8 mouse cellular contexts compared by ENCODE assay signal in the genomic region with DNA sequence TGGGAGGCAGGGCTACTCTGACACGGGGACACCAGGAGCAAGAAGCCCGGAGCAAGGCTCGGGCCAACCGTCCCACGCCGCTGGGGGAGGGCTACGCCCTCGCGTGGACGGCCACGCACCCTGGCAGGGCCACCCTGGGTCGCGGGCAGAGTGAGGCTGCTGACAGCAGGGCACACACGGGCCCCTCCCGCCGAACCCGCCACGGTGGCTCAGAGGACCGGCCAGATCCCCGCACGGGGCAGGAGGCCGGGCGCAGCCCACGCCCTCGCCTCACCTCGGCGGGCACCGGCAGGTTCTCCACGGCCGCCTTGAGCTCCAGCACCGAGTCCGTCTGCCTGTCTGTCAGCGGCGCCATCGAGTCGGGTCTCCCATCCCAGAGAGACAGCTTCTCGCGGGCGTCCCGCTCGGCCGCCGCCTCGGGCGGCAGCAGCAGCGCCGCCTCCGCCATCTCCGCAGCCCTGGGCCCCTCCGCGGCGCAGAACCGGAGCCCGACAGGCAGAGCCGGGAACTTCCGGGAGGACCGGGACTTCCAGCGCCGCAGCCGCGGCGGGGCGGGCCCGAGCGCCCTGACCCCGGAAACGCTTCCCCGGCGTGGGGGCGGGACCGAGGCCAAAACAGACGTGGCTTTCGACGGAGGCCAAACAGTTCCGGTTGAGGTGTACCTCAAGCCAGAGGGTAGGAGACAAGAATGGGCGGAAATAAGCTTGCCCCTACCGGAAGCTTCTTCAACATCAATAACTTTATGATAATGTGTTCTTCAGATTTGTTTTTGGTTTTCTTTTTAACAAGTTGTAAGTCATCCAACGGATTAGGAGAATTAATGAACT. TPM values are rescaled to one million over a fixed set of nuclear protein-coding genes. Genes with fewer than 3 reads are reported as not detected.
DNase-seq lines count a peak whose midpoint lies in the region; ATAC-seq and TF ChIP-seq lines count a peak whose summit lies in the region.

A gene (minus strand): TSS at position 527 of the 827 bp plus-strand sequence.

- peak within 1 kb of the TSS; percentile 95 for H3K27ac ChIP-seq in gastrocnemius, adult 2 months
- H3K27ac ChIP-seq in hindbrain, postnatal 0 days = peak within 1 kb of the TSS; percentile 88
- H3K27ac ChIP-seq in left cerebral cortex, adult 2 months = peak within 1 kb of the TSS; percentile 91

- H3K27me3 ChIP-seq in hindbrain, postnatal 0 days (ENCODE audit: insufficient read depth, low read length) = no peaks in the 10 kb centered on the region

- intact Hi-C loops in gastrocnemius, adult 2 months (cut with DNase I) = no loop called here
- intact Hi-C loops in left cerebral cortex, adult 2 months (cut with DNase I) = no loop called here

- H3K9ac ChIP-seq in hindbrain, postnatal 0 days (replicated peaks; ENCODE audit: low read length) = peak within 1 kb of the TSS; percentile 87

- peaks cover 9% of the 10 kb centered on the region; the same call in 1 of the 2 replicates for H3K4me1 ChIP-seq in hindbrain, postnatal 0 days (ENCODE audit: insufficient read depth, low read length)

- H3K9me3 ChIP-seq in hindbrain, postnatal 0 days (ENCODE audit: low read length) = no peaks in the 10 kb centered on the region

- no peaks in the 10 kb centered on the region for H3K36me3 ChIP-seq in hindbrain, postnatal 0 days (ENCODE audit: insufficient read depth, low read length)

- DNase-seq in ZHBTc4 (ENCODE audit: low read depth, low spot score) = peak; percentile 85
- peak; percentile 99 for DNase-seq in gastrocnemius, adult 2 months
- DNase-seq in hindbrain, postnatal 0 days (ENCODE audit: low spot score) = peak; percentile 97
- DNase-seq in left cerebral cortex, adult 2 months (ENCODE audit: extremely low spot score in 1 of 2, low spot score in 2 of 2) = peak; percentile 97 to 99
- DNase-seq in right cerebral cortex, adult 2 months (ENCODE audit: low spot score in 2 of 2) = peak; percentile 95 to 98
- peak; percentile 98 for DNase-seq in urinary bladder, postnatal 14 days (ENCODE audit: low spot score)

- H3K4me2 ChIP-seq in hindbrain, postnatal 0 days (ENCODE audit: low read depth, low read length) = peak within 1 kb of the TSS; percentile 88

- under 1% methylated on average over 77 of the region's 78 CpGs for WGBS in hindbrain, postnatal 0 days

- peak within 1 kb of the TSS; percentile 86 for H3K4me3 ChIP-seq in gastrocnemius, adult 2 months
- H3K4me3 ChIP-seq in hindbrain, postnatal 0 days (ENCODE audit: low read length) = peak within 1 kb of the TSS; percentile 94
- peak within 1 kb of the TSS; percentile 92 for H3K4me3 ChIP-seq in left cerebral cortex, adult 2 months

- peak; percentile 34; the same call in 1 of the 2 replicates for TF ChIP-seq CTCF in gastrocnemius, adult 2 months (IDR thresholded peaks at IDR 0.05)
- TF ChIP-seq CTCF in hindbrain, postnatal 0 days (IDR thresholded peaks at IDR 0.05; ENCODE audit: low read depth) = peak; percentile 37
- TF ChIP-seq CTCF in left cerebral cortex, adult 2 months (IDR thresholded peaks at IDR 0.05) = no peak; the same call in none of the 2 replicates

- ATAC-seq in common myeloid progenitor, adult 5-6 weeks (replicated peaks; ENCODE audit: low read depth, poor library complexity, severe bottlenecking) = peak; percentile 93
- peak; percentile 97 for ATAC-seq in hindbrain, postnatal 0 days
- peak; percentile 94 for ATAC-seq in megakaryocyte, adult 5-6 weeks (ENCODE audit: poor library complexity, severe bottlenecking)

RNA-seq across cellular contexts. Expression of the gene that starts here (rescaled TPM):
- total RNA-seq in common myeloid progenitor, adult 5-6 weeks (2017) = 18.1 and 24.4 TPM in 2 replicates
- 1 to 10 TPM; 7.0 to 8.6 TPM for total RNA-seq in gastrocnemius, adult 2 months (2021)
- total RNA-seq in hindbrain, postnatal 0 days (2014; rRNA removed) = 21.2 and 21.6 TPM in 2 replicates
- 11.1 and 12.0 TPM in 2 replicates for polyA plus RNA-seq in hindbrain, postnatal 0 days (2015; fragmentation: Nextera tagmentation; extraction: Ambion mirVana)
- total RNA-seq in left cerebral cortex, adult 2 months (2021) = 10 to 100 TPM; 25.3 to 26.0 TPM
- total RNA-seq in megakaryocyte, adult 5-6 weeks (2015) = 21.2 and 22.8 TPM in 2 replicates
- 24.1 and 24.5 TPM in 2 replicates for total RNA-seq in megakaryocyte, adult 5-6 weeks (2017)

Comparison
In these comparisons a context has a peak if more than half of its experiments do, and no peak if none do; other contexts are left out.
1. Peak in every context shown above with its lines: DNase-seq, ATAC-seq, H3K4me3 ChIP-seq and H3K27ac ChIP-seq.